Mouse (Mus musculus) embryonic facial prominence, embryonic 11.5 days (tissue): ENCODE results near the gene Ift43. TPM values are rescaled to one million over a fixed set of nuclear protein-coding genes. Genes with fewer than 3 reads are reported as not detected.

Experiments
- ATAC-seq: fragments of 200-750 bp; cut with Nextera tagmentation; replicated peaks from 2 replicates; pipeline ENCODE4 v1.8.0; 2017; ENCODE audit warnings: low read depth; ENCODE audit not compliant: insufficient number of reproducible peaks, low FRiP score, low TSS enrichment
- DNase-seq: peaks from one replicate; pipeline ENCODE4 v3.0.0-alpha.2; 2015; ENCODE audit warnings: low spot score
- H3K27ac ChIP-seq: fragments of 300-500 bp; sonication (generic); replicated peaks from 2 replicates; pipeline ENCODE4 v1.5.1; 2014; ENCODE audit warnings: mild to moderate bottlenecking, low read depth, low read length, control low read depth
- H3K27me3 ChIP-seq: fragments of 300-500 bp; sonication (generic); 2 replicates; pipeline ENCODE4 v1.6.1; 2014; ENCODE audit warnings: mild to moderate bottlenecking, low read length, moderate library complexity, mixed read lengths; ENCODE audit not compliant: control insufficient read depth, insufficient read depth
- H3K36me3 ChIP-seq: fragments of 300-500 bp; sonication (generic); replicated peaks from 2 replicates; pipeline ENCODE4 v1.6.1; 2014; ENCODE audit warnings: low read depth, mild to moderate bottlenecking, low read length, moderate library complexity, mixed read lengths; ENCODE audit not compliant: control insufficient read depth, insufficient read depth
- H3K4me1 ChIP-seq: fragments of 300-500 bp; sonication (generic); 2 replicates; pipeline ENCODE4 v1.6.1; 2014; ENCODE audit warnings: low read length, mixed read lengths; ENCODE audit not compliant: control insufficient read depth, insufficient read depth
- H3K4me2 ChIP-seq: fragments of 300-500 bp; sonication (generic); 2 replicates; pipeline ENCODE4 v1.6.1; 2014; ENCODE audit warnings: low read depth, mild to moderate bottlenecking, control low read depth, low read length, moderate library complexity
- H3K4me3 ChIP-seq: fragments of 300-500 bp; sonication (generic); 2 replicates; pipeline ENCODE4 v1.5.1; 2014; ENCODE audit warnings: low read depth, low read length, control low read depth
- H3K9ac ChIP-seq: fragments of 300-500 bp; sonication (generic); replicated peaks from 2 replicates; pipeline ENCODE4 v1.6.1; 2014; ENCODE audit warnings: mild to moderate bottlenecking, control low read depth, low read length
- H3K9me3 ChIP-seq: fragments of 300-500 bp; sonication (generic); replicated peaks from 2 replicates; pipeline ENCODE4 v1.6.1; 2016; ENCODE audit warnings: mild to moderate bottlenecking, low read length, inconsistent platforms, mixed read lengths; ENCODE audit not compliant: control insufficient read depth
- WGBS: fragments of 180-500 bp; shearing (Covaris S2); extraction: QIAGEN DNeasy Blood & Tissue Kit; methylation state at CpG from one replicate; pipeline ENCODE4 v1.1.7; 2014; 5-methylcytosine and 5-hydroxymethylcytosine counted together
- polyA plus RNA-seq: library from polyadenylated mRNA; unstranded; fragments of >200 nt; fragmentation: Nextera tagmentation; extraction: Ambion mirVana; gene quantifications from 2 replicates; pipeline ENCODE4 v1.2.1, GENCODE M21; 2014

Gene Ift43
- polyA plus RNA-seq, 1 experiment from 2014 or later: 80.3 TPM

DNA sequence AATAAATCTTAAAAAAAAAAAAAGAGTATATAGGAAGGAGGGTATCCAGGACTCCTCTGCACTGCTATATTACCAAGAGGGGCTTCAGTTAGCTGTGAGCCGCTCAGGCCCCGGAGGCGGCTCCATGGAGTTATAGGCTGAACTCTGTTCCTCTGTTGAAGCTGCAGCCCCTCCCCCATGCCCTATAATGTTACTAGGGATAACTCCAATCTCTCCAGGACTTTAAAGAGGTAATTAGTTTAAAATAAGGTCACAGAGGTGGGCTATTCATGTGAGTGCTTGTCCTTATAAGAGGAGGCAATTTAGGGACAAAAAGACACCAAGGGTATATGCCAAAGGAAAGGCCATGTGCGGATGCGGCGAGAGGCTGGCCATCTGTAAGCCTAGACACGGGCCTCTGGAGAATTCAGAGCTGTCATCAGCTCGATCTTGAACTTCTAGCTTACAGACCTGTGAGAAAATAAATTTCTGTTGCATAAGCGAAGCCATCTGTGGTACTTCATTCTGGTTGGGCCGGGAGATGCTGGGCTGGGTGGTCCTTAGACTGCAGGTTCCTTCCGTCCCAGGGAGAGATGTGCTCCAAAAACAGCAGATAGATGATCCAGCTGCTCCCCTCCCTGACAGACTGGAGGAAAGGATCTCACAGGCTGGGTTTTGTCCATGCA lies 94.5 kb downstream of the Ift43 start:
- H3K36me3 ChIP-seq: no peaks in the 10 kb centered on the region
- H3K4me1 ChIP-seq: peaks cover 6% of the 10 kb centered on the region
- H3K9ac ChIP-seq: no peak overlapping the region
- 36% methylated on average over 11 of the region's 11 CpGs for WGBS
- no peak overlapping the region for H3K4me2 ChIP-seq
- no peaks in the 10 kb centered on the region for H3K27me3 ChIP-seq
- no peaks in the 10 kb centered on the region for H3K9me3 ChIP-seq
- H3K27ac ChIP-seq: no peak overlapping the region
- no peak overlapping the region for H3K4me3 ChIP-seq
- ATAC-seq: no peak
- peak; percentile 46 for DNase-seq

DNA sequence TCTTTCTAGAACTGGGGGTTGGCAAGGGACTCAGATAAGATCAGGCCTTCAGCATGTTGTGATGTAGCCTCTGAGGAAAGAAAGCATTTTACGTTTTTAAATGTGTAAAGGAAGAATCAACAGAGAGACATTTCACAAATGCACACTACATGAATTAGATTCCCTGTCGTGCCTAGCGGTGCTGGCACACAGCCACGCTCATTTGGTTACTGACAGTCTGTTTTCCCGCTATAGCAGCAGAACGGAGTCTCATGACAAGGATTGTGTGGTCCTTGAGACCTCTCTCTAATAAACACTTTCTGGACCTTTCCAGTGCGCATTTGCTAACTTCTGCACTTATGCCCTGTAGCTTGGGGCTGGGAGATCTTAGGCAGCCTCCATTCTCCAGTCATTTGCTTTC lies 96.9 kb downstream of the Ift43 start:
- no peak for DNase-seq
- Histone ChIP-seq H3K9ac (no peak overlapping the region), H3K4me1 (peaks cover 6% of the 10 kb centered on the region), H3K27ac (no peak overlapping the region), H3K4me2 (no peak overlapping the region), H3K36me3 (no peaks in the 10 kb centered on the region), H3K4me3 (no peak overlapping the region), H3K9me3 (no peaks in the 10 kb centered on the region), H3K27me3 (no peaks in the 10 kb centered on the region)
- ATAC-seq: no peak
- 87% methylated on average over 7 of the region's 7 CpGs for WGBS

- Histone ChIP-seq H3K27ac (no peak overlapping the region), H3K36me3 (no peaks in the 10 kb centered on the region), H3K9me3 (no peaks in the 10 kb centered on the region), H3K4me1 (no peaks in the 10 kb centered on the region; the same call in 1 of the 2 replicates), H3K27me3 (no peaks in the 10 kb centered on the region), H3K4me2 (no peak overlapping the region), H3K4me3 (no peak overlapping the region), H3K9ac (no peak overlapping the region)
- peak; percentile 71 for ATAC-seq
- WGBS: 14% methylated on average over 8 of the region's 8 CpGs
- peak; percentile 40 for DNase-seq
Observed at GRCm38 (mm10) chr12:86181320-86181751, 99.0 kb downstream of the Ift43 start.

- DNase-seq (no peak), ATAC-seq (no peak; the same call in 1 of the 2 replicates)
- WGBS: 52% methylated on average over 2 of the region's 2 CpGs
- H3K4me3 ChIP-seq: no peak overlapping the region
- no peaks in the 10 kb centered on the region for H3K27me3 ChIP-seq
- no peak overlapping the region for H3K4me2 ChIP-seq
- no peak overlapping the region for H3K9ac ChIP-seq
- no peaks in the 10 kb centered on the region; the same call in 1 of the 2 replicates for H3K4me1 ChIP-seq
- no peak overlapping the region for H3K27ac ChIP-seq
- H3K9me3 ChIP-seq: no peaks in the 10 kb centered on the region
- H3K36me3 ChIP-seq: no peaks in the 10 kb centered on the region
Observed at GRCm38 (mm10) chr12:86181879-86182278, 99.5 kb downstream of the Ift43 start.

DNA sequence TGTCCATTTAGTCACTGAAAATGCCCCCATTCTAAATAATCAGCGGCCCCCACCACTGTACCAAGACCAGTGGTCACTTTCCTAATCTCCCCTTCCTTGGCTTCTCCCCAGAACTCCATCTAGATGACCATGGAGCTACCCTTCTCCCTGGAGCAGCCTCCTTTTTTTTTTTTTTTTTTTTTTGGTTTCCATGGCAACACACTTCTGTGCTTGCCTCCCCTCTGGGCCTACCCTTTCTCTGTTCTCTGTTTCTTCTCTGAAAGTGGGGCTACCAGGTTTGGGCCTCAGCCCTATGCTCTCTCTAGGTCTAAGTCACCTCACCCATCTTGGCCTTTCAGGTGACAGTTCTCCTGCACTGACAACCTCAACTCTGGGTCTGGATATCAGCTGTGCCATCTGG lies 100.1 kb downstream of the Ift43 start:
- no peaks in the 10 kb centered on the region for H3K27me3 ChIP-seq
- H3K4me3 ChIP-seq: no peak overlapping the region
- no peak overlapping the region for H3K9ac ChIP-seq
- whole genome bisulfite sequencing: 57% methylated on average over 1 of the region's 1 CpGs
- ATAC-seq (no peak), DNase-seq (no peak)
- H3K4me2 ChIP-seq: no peak overlapping the region
- no peak overlapping the region for H3K27ac ChIP-seq
- no peaks in the 10 kb centered on the region for H3K9me3 ChIP-seq
- H3K4me1 ChIP-seq: no peaks in the 10 kb centered on the region; the same call in 1 of the 2 replicates
- no peaks in the 10 kb centered on the region for H3K36me3 ChIP-seq

GRCm38 (mm10) chr12:86188161-86188560 lies 105.8 kb downstream of the Ift43 start:
- ATAC-seq (no peak), DNase-seq (peak; percentile 34)
- no peak overlapping the region for H3K9ac ChIP-seq
- no peaks in the 10 kb centered on the region for H3K36me3 ChIP-seq
- H3K4me3 ChIP-seq: no peak overlapping the region
- H3K27ac ChIP-seq: no peak overlapping the region
- WGBS: 72% methylated on average over 5 of the region's 5 CpGs
- no peak overlapping the region for H3K4me2 ChIP-seq
- H3K27me3 ChIP-seq: no peaks in the 10 kb centered on the region
- H3K4me1 ChIP-seq: no peaks in the 10 kb centered on the region
- H3K9me3 ChIP-seq: no peaks in the 10 kb centered on the region

DNA sequence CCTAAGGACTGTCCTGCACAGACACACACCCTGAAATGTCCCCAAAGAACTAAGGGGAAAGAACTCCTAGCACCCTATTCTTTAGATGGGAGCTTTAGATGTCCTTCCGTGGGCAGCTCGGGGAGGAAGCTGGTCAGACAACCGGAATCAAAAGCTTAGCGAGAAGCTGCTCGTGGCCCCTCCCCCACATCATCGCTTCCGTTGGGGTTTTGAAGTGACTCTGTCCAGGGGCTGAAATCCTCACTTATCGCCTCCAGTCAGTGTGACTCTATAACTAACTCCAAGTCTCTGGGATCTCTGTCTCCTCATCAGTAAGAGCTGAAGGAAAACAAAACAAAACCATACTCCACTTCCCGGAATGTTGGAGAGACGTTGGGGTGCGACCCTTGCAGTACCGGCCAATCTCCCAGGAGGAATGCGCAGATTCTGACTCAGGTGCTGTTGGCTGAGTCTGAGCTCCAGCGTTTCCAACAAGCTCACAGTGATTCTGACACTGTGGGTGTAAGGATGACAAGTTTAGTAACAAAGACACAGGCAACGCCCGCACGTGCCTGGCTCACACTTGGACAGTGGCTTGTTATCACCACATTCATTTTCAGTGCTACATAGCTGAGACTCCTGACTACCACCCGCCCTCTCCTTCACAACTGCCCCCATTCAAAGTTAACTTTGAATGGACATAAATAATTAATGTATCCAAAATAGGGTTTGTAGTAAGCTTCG lies 107.4 kb downstream of the Ift43 start:
- H3K27ac ChIP-seq: no peak overlapping the region
- WGBS: 24% methylated on average over 19 of the region's 19 CpGs
- no peak overlapping the region for H3K4me3 ChIP-seq
- H3K4me2 ChIP-seq: no peak overlapping the region
- no peak for ATAC-seq
- H3K27me3 ChIP-seq: no peaks in the 10 kb centered on the region
- no peaks in the 10 kb centered on the region for H3K9me3 ChIP-seq
- peak; percentile 63 for DNase-seq
- no peaks in the 10 kb centered on the region for H3K4me1 ChIP-seq
- no peaks in the 10 kb centered on the region for H3K36me3 ChIP-seq
- H3K9ac ChIP-seq: no peak overlapping the region

DNA sequence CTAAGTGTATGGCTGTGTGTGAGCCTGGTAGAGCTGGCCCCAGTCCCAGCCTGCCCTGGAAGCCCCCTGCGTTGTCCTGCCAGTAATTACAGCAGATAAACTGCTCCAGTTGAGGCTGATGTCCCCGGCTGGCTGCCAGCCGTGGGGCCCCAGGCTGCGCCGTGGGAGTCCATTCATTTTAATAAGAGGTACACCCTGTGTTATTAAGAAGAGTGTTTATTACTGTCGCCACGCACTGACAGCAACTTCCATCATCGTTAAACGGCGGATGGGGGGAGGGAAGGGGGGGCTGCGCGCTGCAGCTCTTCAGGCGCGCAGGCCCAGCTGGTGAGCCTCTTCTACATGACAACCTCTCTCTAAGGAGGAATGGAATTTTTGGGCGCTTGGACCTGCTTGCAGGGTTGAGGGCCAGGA lies 109.7 kb downstream of the Ift43 start:
- no peaks in the 10 kb centered on the region for H3K9me3 ChIP-seq
- H3K27me3 ChIP-seq: no peaks in the 10 kb centered on the region
- H3K9ac ChIP-seq: no peak overlapping the region
- H3K36me3 ChIP-seq: no peaks in the 10 kb centered on the region
- WGBS: 64% methylated on average over 15 of the region's 15 CpGs
- H3K4me1 ChIP-seq: no peaks in the 10 kb centered on the region
- ATAC-seq (no peak), DNase-seq (no peak)
- H3K27ac ChIP-seq: no peak overlapping the region
- H3K4me3 ChIP-seq: no peak overlapping the region
- no peak overlapping the region for H3K4me2 ChIP-seq
